8 mouse cellular contexts compared by ENCODE assay signal in the genomic region with DNA sequence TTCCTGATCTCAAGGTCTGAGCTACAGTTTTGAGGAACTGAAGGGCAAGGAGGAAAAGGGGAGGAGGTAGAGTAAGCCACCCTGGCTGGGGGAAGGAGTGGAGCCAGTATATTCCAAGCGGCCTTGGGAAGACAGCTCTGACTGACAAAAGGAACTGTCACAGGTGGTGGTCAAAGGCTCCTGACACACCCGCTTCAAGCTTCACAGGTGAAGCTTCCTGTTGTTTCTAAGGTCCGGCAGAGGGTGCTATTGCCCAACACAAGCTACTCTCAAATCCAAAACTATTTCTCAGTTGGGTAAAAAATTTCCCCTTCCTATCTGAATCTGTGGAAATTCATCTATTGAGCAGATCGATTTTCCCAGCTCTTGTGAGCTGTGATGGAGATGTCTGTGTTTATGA. TPM values are rescaled to one million over a fixed set of nuclear protein-coding genes. Genes with fewer than 3 reads are reported as not detected.
DNase-seq lines count a peak whose midpoint lies in the region; ATAC-seq and TF ChIP-seq lines count a peak whose summit lies in the region.

No protein-coding gene starts in this region.

- no peak overlapping the region for H3K4me3 ChIP-seq in heart, postnatal 0 days (ENCODE audit: low read depth, low read length)
- no peak overlapping the region for H3K4me3 ChIP-seq in heart, embryonic 10.5 days
- no peak overlapping the region for H3K4me3 ChIP-seq in testis, adult 2 months (ENCODE audit: control insufficient read depth, low read depth, low read length)

- peak; percentile 57 for TF ChIP-seq CTCF in heart, postnatal 0 days (IDR thresholded peaks at IDR 0.05; ENCODE audit: low read depth)
- TF ChIP-seq CTCF in testis, adult 2 months (IDR thresholded peaks at IDR 0.05; ENCODE audit: control insufficient read depth, insufficient read depth, insufficient replicate concordance, low read depth, low read length) = 0 out of 2 replicates have a peak, but pooled peaks have one; percentile 10

- DNase-seq in heart, postnatal 0 days (ENCODE audit: low spot score) = peak; percentile 20
- no peak for DNase-seq in heart, embryonic 10.5 days (ENCODE audit: low spot score)
- no peak for DNase-seq in testis, postnatal 14 days (ENCODE audit: low spot score)
- peak; percentile 57 for DNase-seq in retina, embryonic 14.5 days (ENCODE audit: low spot score)
- DNase-seq in thymus, postnatal 25 days = no peak

- H3K9me3 ChIP-seq in heart, postnatal 0 days (replicated peaks; ENCODE audit: control insufficient read depth, low read length) = no peaks in the 10 kb centered on the region
- H3K9me3 ChIP-seq in heart, embryonic 10.5 days = no peaks in the 10 kb centered on the region

- H3K4me1 ChIP-seq in heart, postnatal 0 days (ENCODE audit: control insufficient read depth, insufficient read depth) = no peaks in the 10 kb centered on the region
- no peaks in the 10 kb centered on the region for H3K4me1 ChIP-seq in heart, embryonic 10.5 days
- no peaks in the 10 kb centered on the region for H3K4me1 ChIP-seq in testis, adult 2 months (ENCODE audit: control insufficient read depth, insufficient read depth, low read length)

- WGBS in heart, postnatal 0 days = 13% methylated on average over 4 of the region's 4 CpGs
- WGBS in heart, embryonic 10.5 days = 21% methylated on average over 4 of the region's 4 CpGs

- no peak overlapping the region for H3K4me2 ChIP-seq in heart, postnatal 0 days (ENCODE audit: low read depth, low read length)

- no peak overlapping the region for H3K9ac ChIP-seq in heart, postnatal 0 days (replicated peaks; ENCODE audit: low read depth, low read length)

- H3K27me3 ChIP-seq in heart, postnatal 0 days (ENCODE audit: control insufficient read depth, insufficient read depth, low read length) = no peaks in the 10 kb centered on the region
- peaks cover 17% of the 10 kb centered on the region for H3K27me3 ChIP-seq in heart, embryonic 10.5 days (ENCODE audit: insufficient read depth, poor library complexity, severe bottlenecking)
- no peaks in the 10 kb centered on the region for H3K27me3 ChIP-seq in testis, adult 2 months (ENCODE audit: control insufficient read depth, insufficient read depth, low read length)

- no peaks in the 10 kb centered on the region for H3K36me3 ChIP-seq in heart, postnatal 0 days (replicated peaks; ENCODE audit: control insufficient read depth, insufficient read depth, low read length)
- H3K36me3 ChIP-seq in heart, embryonic 10.5 days = no peaks in the 10 kb centered on the region
- H3K36me3 ChIP-seq in testis, adult 2 months (ENCODE audit: control insufficient read depth, insufficient read depth, low read length) = no peaks in the 10 kb centered on the region

- no peak for TF ChIP-seq EP300 in heart, postnatal 0 days (IDR thresholded peaks at IDR 0.05; ENCODE audit: low read depth)

- ATAC-seq in heart, postnatal 0 days (ENCODE audit: insufficient read depth, low read depth) = no peak
- peak; percentile 40 for ATAC-seq in granulocyte monocyte progenitor cell, adult 5-6 weeks (replicated peaks; ENCODE audit: poor library complexity, severe bottlenecking)
- ATAC-seq in erythroblast, adult 5-6 weeks (replicated peaks; ENCODE audit: low FRiP score, poor library complexity, severe bottlenecking) = no peak

- no peak overlapping the region for H3K27ac ChIP-seq in heart, postnatal 0 days (ENCODE audit: low read depth)
- no peak overlapping the region for H3K27ac ChIP-seq in heart, embryonic 10.5 days
- H3K27ac ChIP-seq in testis, adult 2 months (ENCODE audit: control insufficient read depth, insufficient read depth, low read depth, low read length) = no peak overlapping the region

- no peak for TF ChIP-seq POLR2A in testis, adult 2 months (IDR thresholded peaks at IDR 0.05; ENCODE audit: control insufficient read depth, low read depth, low read length)

RNA-seq across cellular contexts. Expression of a gene that starts 31.1 kb away (rescaled TPM):
- 6.5 TPM in 1 of 2 replicates, not detected in the other for total RNA-seq in heart, postnatal 0 days (2014; rRNA removed; ENCODE audit: low replicate concordance)
- polyA plus RNA-seq in heart, postnatal 0 days (2015; fragmentation: Nextera tagmentation; extraction: Ambion mirVana) = 0.16 and 1.3 TPM in 2 replicates
- polyA plus RNA-seq in heart, embryonic 10.5 days (2016; fragmentation: Nextera tagmentation; extraction: Ambion mirVana) = 0.12 and 0.77 TPM in 2 replicates
- polyA plus RNA-seq in testis, adult 2 months (2012; rRNA removed) = 3.1 and 4.2 TPM in 2 replicates
- not detected in 2 replicates for total RNA-seq in granulocyte monocyte progenitor cell, adult 5-6 weeks (2014; fragmentation: Nextera tagmentation)
- total RNA-seq in granulocyte monocyte progenitor cell, adult 5-6 weeks (2017) = not detected in 2 replicates
- not detected in 2 replicates for total RNA-seq in erythroblast, adult 5-6 weeks (2015; ENCODE audit: low replicate concordance)
- total RNA-seq in erythroblast, adult 5-6 weeks (2017; ENCODE audit: low replicate concordance) = not detected in 2 replicates

Comparison
In these comparisons a context has a peak if more than half of its experiments do, and no peak if none do; other contexts are left out.
1. DNase-seq: peak in heart, postnatal 0 days (single experiment) and retina, embryonic 14.5 days (single experiment); none in heart, embryonic 10.5 days (single experiment), testis, postnatal 14 days (single experiment) and thymus, postnatal 25 days (single experiment).